8 mouse cellular contexts compared by ENCODE assay signal in the genomic region with DNA sequence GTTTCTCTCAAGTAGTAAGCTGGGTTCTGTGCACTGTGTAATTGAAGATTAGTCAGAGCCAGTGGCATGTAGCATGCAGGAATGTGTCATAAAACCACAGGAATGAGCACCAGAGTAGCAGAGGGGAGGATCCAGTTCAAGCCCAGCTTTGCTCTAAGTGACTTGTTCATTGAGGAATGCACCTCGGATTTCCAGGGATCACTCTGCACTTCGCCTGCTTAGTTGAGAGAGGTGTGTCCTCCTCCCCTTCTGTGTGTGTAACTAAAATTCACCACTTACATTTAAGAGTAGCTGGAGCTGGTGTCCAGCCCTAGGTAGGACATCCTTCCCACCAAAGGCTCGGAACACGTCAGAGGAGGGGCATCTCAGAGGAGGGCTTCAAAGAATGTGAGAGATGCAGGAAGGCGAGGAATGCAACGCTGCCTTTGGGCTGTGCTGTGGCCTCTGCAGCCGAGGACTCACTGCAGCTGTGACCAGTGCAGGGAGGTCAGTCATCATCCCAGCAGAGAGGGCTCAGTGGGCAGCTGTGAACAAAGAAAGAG. TPM values are rescaled to one million over a fixed set of nuclear protein-coding genes. Genes with fewer than 3 reads are reported as not detected.
DNase-seq lines count a peak whose midpoint lies in the region; ATAC-seq and TF ChIP-seq lines count a peak whose summit lies in the region.

No protein-coding gene starts in this region.

- DNase-seq in adrenal gland, adult (ENCODE audit: inconsistent age in 2 of 2, low spot score in 1 of 2): peak; percentile 60 to 65
- no peak for DNase-seq in adrenal gland, postnatal 10 days
- DNase-seq in lung, postnatal 14 days: peak; percentile 44
- no peak for DNase-seq in cerebellum, postnatal 36 days
- DNase-seq in right cerebral cortex, postnatal 4 days: no peak

- no peak for TF ChIP-seq CTCF in embryonic fibroblast, embryonic 13.5 days (IDR thresholded peaks at IDR 0.05; ENCODE audit: borderline replicate concordance, insufficient read depth, low read length)
- TF ChIP-seq CTCF in intestine, postnatal 0 days (IDR thresholded peaks at IDR 0.05; ENCODE audit: low read depth): no peak

- no peaks in the 10 kb centered on the region for H3K9me3 ChIP-seq in intestine, postnatal 0 days (ENCODE audit: control insufficient read depth)

- H3K4me3 ChIP-seq in embryonic fibroblast, embryonic 13.5 days (ENCODE audit: insufficient read depth, low read length): no peak overlapping the region
- no peak overlapping the region for H3K4me3 ChIP-seq in intestine, postnatal 0 days (ENCODE audit: low read depth, low read length)

- H3K36me3 ChIP-seq in intestine, postnatal 0 days (ENCODE audit: control insufficient read depth, insufficient read depth): peaks cover 4% of the 10 kb centered on the region; the same call in 1 of the 2 replicates

- peak; percentile 26; the same call in 1 of the 2 replicates for ATAC-seq in intestine, postnatal 0 days
- no peak for ATAC-seq in cerebellum, adult (ENCODE audit: insufficient number of reproducible peaks, low FRiP score, low TSS enrichment)

- H3K27me3 ChIP-seq in intestine, postnatal 0 days (replicated peaks; ENCODE audit: control insufficient read depth, insufficient read depth, low read length): no peaks in the 10 kb centered on the region

- H3K4me1 ChIP-seq in embryonic fibroblast, embryonic 13.5 days (ENCODE audit: control insufficient read depth, insufficient read depth, low read length): peaks cover 22% of the 10 kb centered on the region
- H3K4me1 ChIP-seq in intestine, postnatal 0 days (replicated peaks; ENCODE audit: control insufficient read depth, insufficient read depth, low read length): no peaks in the 10 kb centered on the region; the same call in 1 of the 2 replicates

- TF ChIP-seq POLR2A in embryonic fibroblast, embryonic 13.5 days (IDR thresholded peaks at IDR 0.05; ENCODE audit: low read depth, low read length): no peak

- no peak overlapping the region for H3K9ac ChIP-seq in intestine, postnatal 0 days (ENCODE audit: low read depth, low read length)

- H3K27ac ChIP-seq in embryonic fibroblast, embryonic 13.5 days (ENCODE audit: insufficient read depth, low read length): peak overlapping the region; percentile 97
- H3K27ac ChIP-seq in intestine, postnatal 0 days (ENCODE audit: low read depth, low read length): peak overlapping the region; percentile 41; the same call in 1 of the 2 replicates

- no peak overlapping the region for H3K4me2 ChIP-seq in intestine, postnatal 0 days (replicated peaks; ENCODE audit: low read depth)

- 34% methylated on average over 7 of the region's 7 CpGs for WGBS in intestine, postnatal 0 days

RNA-seq across cellular contexts. Expression of a gene that starts 27.4 kb away (rescaled TPM):
- total RNA-seq in adrenal gland, postnatal 10 days (2021): 10 to 100 TPM; 44.2 to 48.6 TPM
- 110 and 120 TPM in 2 replicates for polyA plus RNA-seq in embryonic fibroblast, embryonic 13.5 days (2011; ENCODE audit: insufficient read length, low read depth, missing spikeins)
- polyA plus RNA-seq in intestine, postnatal 0 days (2015; fragmentation: Nextera tagmentation; extraction: Ambion mirVana): 14.0 and 14.5 TPM in 2 replicates

RNA-seq across cellular contexts. Expression of a gene that starts 53.8 kb away (rescaled TPM):
- 10 to 100 TPM; 21.2 to 26.6 TPM for total RNA-seq in adrenal gland, postnatal 10 days (2021)
- 32.6 and 37.3 TPM in 2 replicates for polyA plus RNA-seq in embryonic fibroblast, embryonic 13.5 days (2011; ENCODE audit: insufficient read length, low read depth, missing spikeins)
- 3.5 and 3.8 TPM in 2 replicates for polyA plus RNA-seq in intestine, postnatal 0 days (2015; fragmentation: Nextera tagmentation; extraction: Ambion mirVana)

Comparison
In these comparisons a context has a peak if more than half of its experiments do, and no peak if none do; other contexts are left out.
1. DNase-seq: peak in adrenal gland, adult (2 of 2) and lung, postnatal 14 days (single experiment); none in adrenal gland, postnatal 10 days (single experiment), cerebellum, postnatal 36 days (0 of 2) and right cerebral cortex, postnatal 4 days (single experiment).